Mouse (Mus musculus) urinary bladder, postnatal 4 days (tissue): ENCODE measurements around the gene H2-Eb2.

Experiments
- DNase-seq, 2 experiments: peaks; one replicate each; pipeline ENCODE4 v3.0.0; 2021 to 2022; ENCODE audit warnings: low spot score in 2 of 2

Gene H2-Eb2

DNA sequence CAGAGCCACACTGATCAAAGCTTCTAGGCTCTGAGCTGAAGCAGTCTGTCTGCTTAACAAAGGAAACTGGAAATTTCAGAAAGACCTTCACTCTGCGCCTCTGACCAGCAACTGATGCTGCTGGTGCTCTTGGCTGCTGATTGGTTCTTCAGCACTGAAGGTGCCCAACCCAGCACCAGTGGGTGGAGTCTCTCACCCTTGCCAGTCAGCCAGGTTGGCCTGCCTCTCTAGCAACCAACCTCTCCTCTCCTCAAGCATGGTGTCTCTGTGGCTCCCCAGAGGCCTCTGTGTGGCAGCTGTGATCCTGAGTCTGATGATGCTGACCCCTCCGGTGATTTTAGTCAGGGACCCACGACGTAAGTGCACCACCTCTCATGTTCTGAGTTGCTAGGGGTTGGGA lies at the start of gene H2-Eb2:
H2-Eb2 (plus strand) TSS at position 230 of the 400 bp plus-strand sequence.
- no peak for DNase-seq

DNA sequence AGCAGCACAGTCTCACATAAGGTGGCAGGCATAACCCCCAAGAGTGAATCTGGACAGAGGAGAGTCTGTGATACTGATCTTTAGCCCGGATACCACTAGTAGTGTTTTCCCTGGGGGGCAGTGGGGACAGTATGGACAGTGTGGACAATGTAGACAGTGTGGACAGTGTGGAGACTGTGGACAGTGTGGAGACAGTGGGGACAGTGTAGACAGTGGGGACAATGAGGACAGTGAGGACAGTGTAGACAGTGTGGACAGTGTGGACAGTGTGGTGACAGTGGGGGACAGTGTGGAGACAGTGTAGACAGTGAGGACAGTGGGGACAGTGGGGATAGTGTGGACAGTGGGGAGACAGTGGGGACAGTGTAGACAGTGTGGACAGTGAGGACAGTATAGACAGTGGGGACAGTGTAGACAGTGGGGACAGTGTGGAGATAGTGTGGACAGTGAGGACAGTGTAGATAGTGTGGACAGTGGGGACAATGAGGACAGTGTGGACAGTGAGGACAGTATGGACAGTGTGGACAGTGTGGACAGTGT lies 44.9 kb upstream of the H2-Eb2 start:
- DNase-seq = no peak

DNA sequence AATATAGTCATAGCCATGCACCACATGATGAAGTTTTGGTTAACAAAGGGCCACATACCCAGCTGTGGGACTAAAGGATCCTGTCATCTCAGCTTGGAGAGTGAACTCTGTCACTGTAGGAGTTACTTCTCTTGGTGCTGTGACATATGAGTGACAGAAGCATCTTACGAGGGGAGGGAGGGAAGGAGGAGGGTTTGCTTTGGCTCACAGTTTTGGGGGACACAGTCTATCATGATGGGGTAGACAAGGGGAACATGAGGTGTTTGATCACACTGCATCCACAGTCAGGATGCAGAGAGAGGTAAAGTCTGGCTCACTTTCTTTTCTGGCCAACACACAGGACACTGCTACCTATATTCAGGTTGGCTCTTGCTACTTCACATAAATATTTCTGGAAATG lies 43.6 kb upstream of the H2-Eb2 start:
- DNase-seq = no peak

DNA sequence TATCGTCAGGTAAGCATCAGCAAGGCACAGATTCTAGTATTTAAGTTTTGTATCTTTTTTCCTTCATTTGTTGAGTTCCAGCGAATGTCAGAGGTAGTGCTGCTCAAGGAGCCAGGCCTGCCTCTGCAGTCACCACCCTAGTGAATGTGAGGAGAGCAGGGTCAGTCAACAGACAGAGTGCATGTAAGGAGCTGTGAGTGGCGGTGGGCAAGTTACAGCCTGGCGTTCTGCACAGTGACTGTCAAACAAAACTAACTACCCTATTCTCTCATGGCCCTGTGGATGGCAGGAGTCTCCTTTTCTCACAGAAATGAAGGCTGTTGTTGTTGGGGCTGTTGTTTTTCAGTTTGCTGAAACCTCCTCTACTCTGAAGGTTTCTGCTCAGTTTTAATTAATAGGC lies 40.1 kb upstream of the H2-Eb2 start:
- no peak for DNase-seq

DNA sequence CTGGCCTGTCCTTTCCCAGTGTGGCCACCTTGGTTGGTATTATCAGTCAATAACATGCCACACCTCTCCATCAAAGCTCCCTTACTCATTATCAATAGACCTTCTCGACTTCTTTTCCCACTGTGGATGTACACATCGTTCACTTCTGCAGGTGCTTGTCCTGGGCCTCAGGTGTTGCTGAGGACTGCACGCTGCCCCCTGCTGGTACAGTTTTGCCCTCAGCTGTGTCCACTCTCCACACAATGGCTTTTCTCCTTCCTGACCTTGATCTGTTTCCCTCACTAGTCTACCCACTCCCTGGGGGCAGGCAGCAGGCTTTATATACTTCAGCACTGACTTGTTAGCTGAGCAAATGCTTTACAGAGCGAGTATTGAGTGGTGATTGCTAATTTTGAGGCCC lies 39.6 kb upstream of the H2-Eb2 start:
- DNase-seq = no peak

DNA sequence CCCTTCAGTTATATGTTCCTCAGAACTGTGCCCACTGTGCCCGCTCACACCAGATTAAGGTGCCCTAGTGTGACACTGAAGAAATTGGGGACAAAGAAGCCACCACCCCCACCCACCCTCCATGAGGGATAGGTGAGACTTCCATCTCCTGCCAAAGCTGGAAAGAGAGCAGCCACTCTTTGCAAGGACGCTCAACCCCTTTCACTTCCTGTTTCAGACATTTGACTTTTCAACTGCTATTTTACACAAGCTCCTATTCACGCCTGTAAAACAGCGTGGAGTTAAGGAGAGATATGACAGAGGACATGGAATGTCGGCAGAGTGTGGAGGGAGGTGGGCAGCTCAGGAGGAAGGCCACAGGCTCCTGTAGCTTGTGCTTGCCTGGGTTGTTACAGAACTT lies 39.0 kb upstream of the H2-Eb2 start:
- DNase-seq = no peak

DNA sequence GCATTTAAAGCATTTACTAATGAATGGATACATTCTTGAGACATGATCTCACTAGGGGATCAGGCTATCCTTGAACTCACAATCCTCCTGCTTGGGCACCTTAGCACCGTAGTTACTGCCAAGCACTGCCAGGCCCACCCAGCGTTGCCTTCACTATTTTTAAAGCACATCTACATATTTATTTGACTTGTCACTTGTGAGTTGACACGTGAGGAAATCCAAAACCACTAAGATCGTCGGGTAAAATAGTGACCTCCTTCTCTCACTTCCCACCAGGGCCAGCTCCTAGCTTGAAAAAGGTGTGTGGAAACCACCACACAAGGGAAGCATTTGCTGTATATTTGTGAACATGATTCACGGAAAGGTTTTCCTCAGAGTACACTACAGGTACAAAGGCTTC lies 38.5 kb upstream of the H2-Eb2 start:
- DNase-seq = no peak

DNA sequence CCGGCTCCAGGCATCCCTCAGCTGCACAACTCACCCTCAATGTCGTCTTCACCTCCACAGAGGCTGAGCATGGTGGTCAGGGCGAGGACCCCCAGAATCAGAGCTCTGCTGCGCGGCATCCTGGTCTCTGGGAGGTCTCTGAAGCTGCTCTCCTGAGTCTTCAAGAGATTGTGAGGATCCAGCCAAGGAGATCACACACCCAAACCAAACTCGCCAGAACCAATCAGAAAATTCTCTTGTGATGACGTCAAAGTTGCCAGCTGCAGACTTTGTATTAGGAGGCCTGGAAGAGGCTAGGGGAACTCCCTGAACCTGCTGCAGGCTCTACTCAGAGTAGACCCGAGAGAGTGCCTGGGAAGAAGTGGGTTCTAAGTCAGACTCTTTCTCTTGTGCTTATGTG lies 37.8 kb upstream of the H2-Eb2 start, which contains the start of gene H2-Aa:
H2-Aa (minus strand) TSS at position 176 of the 400 bp plus-strand sequence.
- peak; percentile 73 to 75 for DNase-seq

DNA sequence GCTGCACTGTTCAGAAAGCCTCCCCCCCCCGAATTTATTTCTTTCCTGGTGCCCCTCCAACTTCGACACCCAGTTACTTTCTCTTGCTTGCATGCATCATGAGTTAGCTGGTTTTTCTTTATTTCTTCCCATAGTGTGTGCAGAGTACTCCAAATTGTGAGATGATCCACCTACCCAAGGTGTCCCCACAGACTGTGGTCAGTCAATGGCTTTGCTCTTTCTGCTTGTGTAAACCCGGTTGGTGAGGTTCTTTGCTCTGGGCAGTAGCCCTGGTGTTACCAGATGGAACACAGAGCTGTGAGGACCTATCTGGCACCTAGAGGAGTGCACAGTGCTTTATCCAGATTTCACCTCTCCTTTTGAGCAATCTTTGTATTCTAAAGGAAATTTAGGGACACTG lies 37.3 kb upstream of the H2-Eb2 start:
- no peak for DNase-seq

DNA sequence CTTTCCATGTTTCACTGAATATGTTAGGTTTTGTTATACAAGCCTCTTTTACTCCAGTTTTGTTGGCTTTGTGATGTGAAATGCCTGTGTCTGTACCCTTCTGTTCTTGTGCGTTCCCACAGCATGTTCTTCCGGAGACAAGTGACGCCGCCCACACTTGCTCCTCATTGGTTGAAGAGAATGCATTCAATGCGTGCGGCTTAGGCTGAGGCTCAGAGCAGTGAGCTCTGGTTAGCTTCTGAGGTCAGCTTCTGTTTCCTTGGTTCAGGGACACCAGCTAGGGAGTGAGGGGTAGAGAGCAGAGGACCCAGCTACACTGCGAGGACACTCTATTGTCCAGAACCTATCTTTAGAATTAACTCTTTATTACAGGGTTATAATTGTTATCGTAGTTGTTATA lies 33.9 kb upstream of the H2-Eb2 start:
- DNase-seq = peak; percentile 55 to 81

DNA sequence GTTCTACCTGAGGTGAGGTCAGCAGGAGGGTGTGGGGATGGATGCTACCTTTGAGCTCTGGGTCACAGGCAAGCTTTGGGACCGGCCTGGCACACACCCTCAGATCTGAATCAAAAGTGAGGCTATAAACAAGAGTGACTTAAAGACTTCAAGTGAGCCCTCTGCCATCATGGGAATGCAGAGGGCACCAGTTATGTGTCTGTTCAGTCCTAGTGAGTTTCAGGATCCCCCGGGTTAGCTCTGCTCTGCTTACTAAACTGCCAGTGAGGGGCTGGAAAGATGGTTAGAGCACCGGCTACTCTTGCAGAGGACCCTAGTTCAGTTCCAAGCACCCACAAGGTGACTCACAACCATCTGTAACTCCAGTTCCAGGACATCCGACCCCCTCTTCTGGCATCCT lies 32.9 kb upstream of the H2-Eb2 start:
- DNase-seq = peak in 1 of 2 experiments; percentile 17

DNA sequence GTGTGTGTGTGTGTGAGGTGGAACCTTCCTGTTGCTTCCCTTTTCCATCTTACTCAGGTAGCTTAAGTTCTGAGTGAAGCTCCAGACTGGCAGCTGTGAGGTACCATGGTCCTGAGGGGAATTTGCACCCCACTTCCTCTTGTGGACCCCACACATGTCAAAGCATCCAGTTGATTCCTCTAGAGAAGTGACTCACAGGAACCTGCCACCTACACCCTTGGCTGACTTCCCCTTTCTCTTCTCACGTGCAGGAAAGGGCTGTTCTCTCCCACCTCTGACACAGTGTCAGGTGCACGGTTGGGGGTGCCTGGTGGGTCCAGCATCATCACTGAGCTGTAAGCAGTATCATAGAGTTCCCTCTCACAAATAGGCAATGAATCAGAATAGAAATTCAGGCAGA lies 31.9 kb upstream of the H2-Eb2 start:
- no peak for DNase-seq

DNA sequence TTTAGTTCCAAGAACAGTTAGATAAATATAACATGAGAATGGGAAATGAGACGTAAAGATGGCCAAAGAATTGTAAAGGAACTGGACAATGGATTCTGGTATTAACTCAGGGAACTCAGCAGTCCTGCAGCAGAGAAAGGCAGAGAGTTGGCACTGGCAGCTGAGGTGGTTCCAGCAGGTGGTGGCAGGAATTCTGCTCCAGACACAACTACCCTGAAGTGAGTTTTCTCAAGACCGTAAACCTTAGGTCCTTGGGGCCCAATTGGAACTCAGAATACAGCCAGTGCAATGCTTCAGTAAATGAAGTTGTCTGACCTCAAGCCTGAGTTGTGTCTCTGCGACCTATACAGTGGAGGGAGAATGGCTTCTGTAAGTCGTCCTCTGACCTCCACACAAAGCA lies 31.2 kb upstream of the H2-Eb2 start:
- no peak for DNase-seq

DNA sequence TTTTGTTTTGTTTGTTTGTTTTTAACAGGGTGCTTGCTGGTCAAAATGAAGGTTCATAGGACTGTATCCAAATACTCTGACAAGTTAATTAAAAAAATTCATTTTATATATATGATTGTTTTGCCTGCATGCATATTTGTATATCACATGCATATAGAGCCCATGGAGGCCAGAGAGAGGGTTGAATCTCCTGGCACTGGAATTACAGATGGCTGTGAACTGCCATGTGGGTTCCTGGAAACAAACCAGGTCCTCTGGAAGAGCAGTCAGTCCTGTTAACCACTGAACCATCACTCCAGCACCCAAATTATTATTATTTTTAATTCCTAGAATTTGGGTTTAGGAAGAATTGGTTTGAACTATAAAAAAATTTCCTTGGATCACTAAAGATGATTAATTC lies 30.2 kb upstream of the H2-Eb2 start:
- peak in 1 of 2 experiments; percentile 13 for DNase-seq

DNA sequence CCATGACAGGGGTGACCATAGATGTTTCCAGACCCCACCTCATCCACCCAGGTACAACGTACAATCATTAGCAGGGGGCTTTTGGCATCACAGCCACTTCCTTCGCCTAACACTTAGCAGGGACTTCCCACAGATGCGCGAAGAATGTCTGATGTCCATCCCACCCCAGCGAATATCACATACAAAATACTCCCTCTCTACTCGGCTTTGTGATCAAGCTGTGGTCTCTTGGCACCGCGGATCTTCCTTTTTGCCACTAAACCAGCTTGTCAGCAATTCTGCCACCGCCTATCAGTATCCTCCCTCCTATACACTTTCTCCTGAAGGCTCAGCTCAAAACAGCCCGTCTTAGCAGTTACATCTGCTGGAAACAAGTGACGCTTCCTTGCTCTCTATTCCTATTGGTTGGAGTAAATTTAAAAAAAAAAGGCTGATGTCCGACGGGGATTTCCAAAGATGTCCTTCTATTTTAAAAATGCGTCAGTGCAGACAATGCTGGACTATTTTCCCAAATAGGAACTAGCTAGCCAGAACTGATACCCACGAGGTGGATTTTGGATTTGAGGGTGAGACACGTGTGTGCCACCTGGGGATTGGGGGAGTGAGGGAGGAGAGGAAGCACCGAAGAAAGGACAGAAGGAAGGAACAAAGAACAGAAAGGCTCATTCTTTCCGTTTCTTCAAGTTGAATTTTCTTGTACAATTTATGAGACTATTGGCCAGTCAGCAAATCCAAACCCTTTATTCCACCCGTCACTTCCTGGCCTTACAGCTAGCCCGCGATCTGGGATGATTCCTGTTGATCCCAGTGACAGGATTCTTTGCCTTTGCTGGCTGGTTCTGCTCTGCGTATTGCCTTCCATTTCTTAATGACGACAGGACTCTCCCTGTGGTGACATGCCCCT lies 29.3 kb upstream of the H2-Eb2 start:
- no peak for DNase-seq

DNA sequence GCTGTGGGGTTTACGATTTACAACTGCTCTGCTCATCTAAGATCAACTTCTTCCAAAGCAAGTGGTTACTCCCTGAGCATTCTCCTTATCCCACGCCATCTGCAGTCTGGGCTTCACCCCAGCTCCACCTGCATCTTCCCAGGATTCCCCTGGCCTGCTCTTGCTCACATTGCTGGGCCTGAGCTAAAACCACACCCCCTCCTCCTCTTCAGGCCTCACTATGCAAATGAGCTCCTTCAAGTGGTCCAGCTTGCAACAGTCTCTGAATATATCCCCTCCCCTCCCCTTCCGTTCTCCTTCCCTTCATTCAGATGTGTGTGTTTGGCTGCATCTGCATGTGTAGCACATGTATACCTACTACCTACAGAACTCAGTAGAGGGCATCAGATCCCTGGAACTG lies 26.1 kb upstream of the H2-Eb2 start:
- no peak for DNase-seq

DNA sequence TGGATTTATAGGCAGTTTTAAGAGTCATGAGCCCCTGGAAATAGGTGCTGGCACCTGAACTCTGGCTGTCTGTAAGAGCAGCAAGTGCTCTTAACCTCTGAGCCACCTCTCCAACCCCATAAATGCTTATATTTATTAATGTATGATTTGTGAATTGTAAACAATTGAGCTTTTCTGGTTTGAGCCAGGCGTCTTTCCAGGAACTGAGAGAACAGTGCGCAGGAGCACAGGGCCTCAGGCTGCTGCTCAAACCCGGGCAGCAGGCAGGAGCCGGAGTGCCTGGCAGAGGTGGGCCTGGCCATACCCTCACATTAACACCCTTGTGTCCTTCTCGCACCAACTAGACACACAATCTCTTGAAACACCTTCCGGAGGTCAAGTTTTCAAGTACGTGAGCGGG lies 25.4 kb upstream of the H2-Eb2 start:
- DNase-seq = no peak

DNA sequence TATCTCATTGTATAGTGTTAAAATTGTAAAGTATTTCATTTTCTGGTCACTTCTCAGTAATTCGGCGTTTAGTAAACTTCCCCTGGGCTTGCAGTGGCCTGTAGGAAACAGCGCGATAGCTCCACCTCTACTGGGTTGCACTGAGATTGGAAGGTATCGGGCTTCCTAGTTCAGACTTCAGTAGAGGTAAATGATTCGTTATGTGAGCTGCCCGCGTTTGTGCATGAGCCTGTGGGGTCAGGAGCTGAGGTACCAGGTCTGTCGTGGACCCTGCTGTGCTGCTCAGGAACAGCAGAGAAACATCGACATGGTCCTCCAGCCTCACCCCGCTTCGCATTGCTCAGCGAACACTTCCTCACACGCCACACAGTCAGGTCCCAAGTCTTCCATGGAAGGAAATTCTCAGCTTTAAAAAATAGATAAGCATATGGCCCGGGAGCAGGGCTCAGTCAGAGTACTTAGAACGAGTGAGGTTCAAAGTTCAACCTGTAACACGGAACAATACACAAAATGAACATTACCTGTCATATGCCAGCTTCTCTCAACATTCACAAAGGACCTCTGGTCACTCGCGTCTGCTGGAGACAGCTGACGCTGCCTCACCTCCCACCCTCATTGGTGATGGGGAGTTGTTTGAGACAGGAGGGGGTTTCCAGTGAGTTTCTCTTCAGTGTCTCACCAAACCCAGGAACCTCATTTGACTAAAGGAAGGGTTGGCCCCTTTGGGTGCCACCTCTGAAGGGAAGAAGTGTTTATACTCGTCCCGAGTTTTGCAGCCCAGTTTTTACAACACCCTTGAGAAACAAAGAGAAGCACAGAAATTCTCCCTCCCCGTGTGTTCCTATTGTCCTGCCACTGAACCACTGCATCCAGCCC lies 24.5 kb upstream of the H2-Eb2 start:
- no peak for DNase-seq

DNA sequence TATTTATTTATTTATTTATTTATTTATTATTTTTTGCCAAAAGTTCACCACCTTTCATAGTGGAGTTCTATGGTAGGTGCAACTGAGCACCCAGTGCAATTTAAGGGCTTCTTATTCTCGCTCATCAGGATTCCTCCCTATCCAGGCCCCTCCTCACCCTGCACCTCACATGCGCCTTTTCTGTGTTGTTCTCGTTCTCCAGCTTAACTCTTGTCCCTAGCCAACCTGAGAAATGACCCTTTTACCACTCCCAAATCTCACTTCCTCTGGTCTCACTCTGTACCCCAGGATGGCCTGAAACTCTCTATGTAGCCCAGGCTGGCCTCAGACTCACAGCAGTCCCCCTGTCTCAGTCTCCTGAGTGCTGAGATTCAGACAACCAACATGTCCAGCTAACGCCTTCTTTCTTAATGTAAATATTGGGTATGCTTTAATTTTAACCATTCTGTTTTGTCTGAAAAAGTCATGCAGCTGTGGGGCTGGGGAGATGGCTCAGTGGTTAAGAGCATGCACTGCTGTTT lies 23.7 kb upstream of the H2-Eb2 start:
- no peak for DNase-seq

DNA sequence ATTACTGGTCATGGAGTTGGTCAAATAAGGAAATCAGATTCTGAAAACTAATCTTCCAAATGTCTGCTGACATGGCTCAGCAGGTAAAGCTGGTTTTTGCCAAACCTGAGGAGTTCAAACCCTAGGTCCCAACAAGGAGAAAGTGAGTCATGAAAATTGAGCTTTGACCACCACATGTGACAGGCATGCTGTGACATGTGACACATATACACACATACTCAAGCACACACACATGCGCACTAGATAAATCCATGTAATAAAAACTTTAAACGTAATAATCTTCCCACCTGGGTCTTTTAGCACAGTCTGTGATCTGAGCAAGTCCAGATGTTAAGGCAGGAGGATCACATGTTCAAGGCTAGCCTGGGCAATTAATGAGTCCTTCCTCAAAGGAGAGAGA lies 21.7 kb upstream of the H2-Eb2 start:
- DNase-seq = no peak

DNA sequence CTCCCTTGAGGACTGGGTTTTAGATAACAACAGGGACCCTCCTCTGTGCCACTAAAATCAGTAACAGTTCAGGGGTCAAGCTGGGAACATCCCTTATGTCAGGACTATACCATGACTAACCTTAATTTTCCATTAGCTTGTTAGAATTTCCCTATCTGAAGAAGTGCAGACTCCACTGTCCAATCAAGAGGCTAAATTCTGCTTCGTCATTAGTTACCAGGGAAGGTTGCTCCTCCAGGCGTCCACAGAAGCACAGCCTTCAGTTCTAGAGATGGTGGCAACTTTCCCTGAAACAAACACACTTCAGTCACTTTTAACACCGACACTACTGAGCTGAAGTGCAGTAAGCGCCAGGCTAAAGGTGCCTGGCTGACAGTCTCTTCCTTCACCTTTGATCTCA lies 20.7 kb upstream of the H2-Eb2 start:
- DNase-seq = peak in 1 of 2 experiments; percentile 35

DNA sequence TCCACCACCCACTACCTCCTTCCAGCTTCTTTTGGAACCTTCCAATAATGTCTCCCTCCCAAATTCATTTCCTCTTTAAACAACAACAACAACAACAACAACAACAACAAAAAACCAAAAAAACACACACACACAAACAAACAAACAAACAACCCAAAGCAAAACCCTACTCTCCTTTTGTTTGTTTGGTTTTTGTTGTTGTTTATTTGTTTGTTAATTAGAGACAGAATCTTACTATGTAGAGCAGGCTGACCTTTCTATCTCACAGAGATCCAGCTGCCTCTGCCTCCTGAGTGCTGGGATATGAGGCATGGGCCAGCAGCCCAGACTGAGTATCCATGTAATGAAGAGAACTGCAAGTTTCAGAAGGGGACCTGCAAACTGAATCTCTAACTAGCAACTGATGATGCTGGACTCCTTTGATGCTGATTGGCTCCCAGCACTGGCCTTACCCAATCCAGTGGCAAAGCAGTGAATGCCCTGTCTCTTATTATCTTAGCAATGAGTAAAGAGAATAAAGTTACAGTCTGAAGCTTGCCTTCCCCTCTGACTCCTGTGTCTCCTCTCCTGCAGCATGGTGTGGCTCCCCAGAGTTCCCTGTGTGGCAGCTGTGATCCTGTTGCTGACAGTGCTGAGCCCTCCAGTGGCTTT lies 20.0 kb upstream of the H2-Eb2 start, which contains the start of gene H2-Eb1:
H2-Eb1 (plus strand) TSS at position 488 of the 651 bp plus-strand sequence.
- DNase-seq = peak; percentile 73 to 84
